ENCODE assay signal across 8 mouse cellular contexts in genomic region chr3:82047100-82047753, GRCm38 (mm10). TPM values are rescaled to one million over a fixed set of nuclear protein-coding genes. Genes with fewer than 3 reads are reported as not detected.
DNase-seq lines count a peak whose midpoint lies in the region; ATAC-seq and TF ChIP-seq lines count a peak whose summit lies in the region.

No protein-coding gene starts in this region.

- no peak for TF ChIP-seq CTCF in thymus, adult 2 months (IDR thresholded peaks at IDR 0.05; ENCODE audit: borderline replicate concordance, control insufficient read depth, extremely low read depth, insufficient read depth, low read length, poor library complexity)

- peak; percentile 24 to 65 for DNase-seq in heart, adult 18-20 months
- no peak for DNase-seq in heart, postnatal 25 days (ENCODE audit: low spot score)
- DNase-seq in thymus, adult 2 months: peak; percentile 17
- DNase-seq in thymus, adult 18-20 months: no peak
- peak; percentile 78 to 81 for DNase-seq in cerebellum, postnatal 10 days
- DNase-seq in lung, postnatal 36 days: peak; percentile 59

- H3K27ac ChIP-seq in thymus, adult 2 months (ENCODE audit: control insufficient read depth, insufficient read depth, low read length): no peak overlapping the region
- no peak overlapping the region for H3K27ac ChIP-seq in hindbrain, embryonic 13.5 days

- no peak overlapping the region for H3K4me2 ChIP-seq in hindbrain, embryonic 13.5 days

- ATAC-seq in hindbrain, embryonic 13.5 days (ENCODE audit: low FRiP score): peak; percentile 75
- ATAC-seq in erythroid progenitor cell, adult 5-6 weeks (replicated peaks; ENCODE audit: low FRiP score, poor library complexity, severe bottlenecking): no peak

- 43% methylated on average over 8 of the region's 8 CpGs for WGBS in thymus, adult 2 months
- 38% methylated on average over 8 of the region's 8 CpGs for WGBS in hindbrain, embryonic 13.5 days

- H3K9me3 ChIP-seq in hindbrain, embryonic 13.5 days: no peaks in the 10 kb centered on the region

- no peak overlapping the region for H3K4me3 ChIP-seq in thymus, adult 2 months (ENCODE audit: control insufficient read depth, insufficient read depth, low read length)
- no peak overlapping the region for H3K4me3 ChIP-seq in hindbrain, embryonic 13.5 days

- no peaks in the 10 kb centered on the region for H3K27me3 ChIP-seq in thymus, adult 2 months (ENCODE audit: control insufficient read depth, insufficient read depth, low read length)
- H3K27me3 ChIP-seq in hindbrain, embryonic 13.5 days: no peaks in the 10 kb centered on the region

- intact Hi-C loops in heart, postnatal 25 days (cut with DNase I): loop anchor here (1.0 to 5.0 kb wide), 2 partner anchors 286 to 305 kb away; no protein-coding TSS in a partner anchor

- no peak for TF ChIP-seq POLR2A in thymus, adult 2 months (IDR thresholded peaks at IDR 0.05; ENCODE audit: control insufficient read depth, extremely low read depth, insufficient read depth, low read length, poor library complexity)

- H3K9ac ChIP-seq in hindbrain, embryonic 13.5 days: no peak overlapping the region

- H3K4me1 ChIP-seq in thymus, adult 2 months (replicated peaks; ENCODE audit: control insufficient read depth, insufficient read depth, low read length): no peaks in the 10 kb centered on the region
- 0 out of 2 replicates have a peak, but pooled peaks cover 4% of the 10 kb centered on the region for H3K4me1 ChIP-seq in hindbrain, embryonic 13.5 days (replicated peaks)

- no peaks in the 10 kb centered on the region for H3K36me3 ChIP-seq in thymus, adult 2 months (ENCODE audit: control insufficient read depth, insufficient read depth, low read length)
- peaks cover 6% of the 10 kb centered on the region; the same call in 1 of the 2 replicates for H3K36me3 ChIP-seq in hindbrain, embryonic 13.5 days

RNA-seq across cellular contexts. Expression of gene Gucy1b1, which starts 27.3 kb away (rescaled TPM):
- 10 to 100 TPM; 10.3 to 12.0 TPM for total RNA-seq in heart, adult 18-20 months (2021)
- 10 to 100 TPM; 13.0 to 17.8 TPM for total RNA-seq in heart, postnatal 25 days (2021)
- 1.2 TPM in 2 replicates for polyA plus RNA-seq in thymus, adult 2 months (2012; rRNA removed)
- polyA plus RNA-seq in hindbrain, embryonic 13.5 days (2015; fragmentation: Nextera tagmentation; extraction: Ambion mirVana): 33.3 and 34.8 TPM in 2 replicates
- not detected in 2 replicates for total RNA-seq in erythroid progenitor cell, adult 5-6 weeks (2015; ENCODE audit: low replicate concordance)
- not detected in 2 replicates for total RNA-seq in erythroid progenitor cell, adult 5-6 weeks (2017; ENCODE audit: low replicate concordance)

Comparison
In these comparisons a context has a peak if more than half of its experiments do, and no peak if none do; other contexts are left out.
1. DNase-seq: peak in heart, adult 18-20 months (2 of 2), thymus, adult 2 months (single experiment), cerebellum, postnatal 10 days (2 of 2) and lung, postnatal 36 days (single experiment); none in heart, postnatal 25 days (single experiment) and thymus, adult 18-20 months (0 of 2).
2. RNA of gene Gucy1b1, which starts 27.3 kb away (total RNA-seq): 13.0 to 17.8 TPM in heart, postnatal 25 days and 10.3 to 12.0 TPM in heart, adult 18-20 months; not detected in erythroid progenitor cell, adult 5-6 weeks; every median in the first group is over 10 times any median in the second.